Mouse (Mus musculus) thymus, adult 2 months (tissue): Measurements from ENCODE around the gene Serbp1.

Experiments
- CTCF ChIP-seq: fragments of 200-500 bp; IDR thresholded peaks from 2 replicates; pipeline ENCODE4 v1.5.1; 2012; ENCODE audit warnings: mild to moderate bottlenecking, control low read depth, low read length, moderate library complexity, borderline replicate concordance; ENCODE audit not compliant: control insufficient read depth, poor library complexity, insufficient read depth; ENCODE audit errors: extremely low read depth
- POLR2A ChIP-seq: fragments of 200-500 bp; IDR thresholded peaks from 2 replicates; pipeline ENCODE4 v1.6.1; 2012; ENCODE audit warnings: mild to moderate bottlenecking, low read length, control low read depth, moderate library complexity; ENCODE audit not compliant: control insufficient read depth, poor library complexity, insufficient read depth; ENCODE audit errors: extremely low read depth

GRCm38 (mm10) chr6:67217402-67217801 lies 20.6 kb upstream of the Serbp1 start:
- TF ChIP-seq CTCF (no peak), POLR2A (no peak)
